Mouse (Mus musculus): ENCODE data around the gene Uck1.
"Not testable (repeated sequence)": the region's sequence is repeated elsewhere in the genome, so short reads cannot be mapped to it uniquely, and the experiment has no call there.

Uck1 gene

DNA sequence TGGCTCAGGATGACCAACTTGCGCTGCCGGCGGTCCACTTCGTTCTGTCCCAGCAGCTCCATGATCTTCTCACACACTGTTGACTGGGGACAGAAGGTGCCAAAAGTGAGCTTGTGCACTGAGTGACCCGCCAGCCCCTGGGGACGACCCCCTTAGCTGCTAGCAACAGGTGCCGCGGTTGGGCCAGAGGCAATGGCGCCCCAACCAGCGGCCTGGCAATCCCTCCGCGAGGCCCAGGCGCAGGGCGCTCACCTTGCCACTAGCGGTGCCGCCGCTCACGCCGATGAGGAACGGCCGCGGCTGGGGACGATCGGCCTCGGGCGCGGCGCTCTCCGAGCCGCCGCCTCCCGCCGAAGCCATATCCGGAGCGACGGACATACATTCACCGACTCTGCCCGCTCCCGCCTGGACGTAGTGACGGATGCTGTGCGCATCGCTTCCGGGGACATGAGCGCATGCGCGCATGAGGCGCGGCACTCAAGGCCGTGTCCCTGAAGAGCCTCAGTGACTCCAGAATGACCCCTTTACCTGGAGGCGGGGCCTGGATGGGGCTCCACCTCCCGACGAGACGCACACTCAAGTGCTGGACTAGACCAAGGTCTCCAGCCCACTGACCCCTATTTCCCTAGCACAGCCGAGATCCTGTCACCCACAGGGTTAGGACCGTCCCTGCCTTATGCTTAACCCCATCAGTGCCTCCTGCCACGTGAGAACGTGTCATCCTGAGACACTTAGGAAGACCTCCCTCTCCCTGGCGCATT lies at the start of gene Uck1:
Gene Uck1 (minus strand): TSS at position 503 of the 761 bp plus-strand sequence.
- peak; percentile 88 for DNase-seq (ENCODE audit: low spot score)

GRCm38 (mm10) chr2:32308870-32309568 lies 49.1 kb upstream of the Uck1 start:
- DNase-seq (ENCODE audit: low spot score), result no peak

- peak; percentile 45 for DNase-seq (ENCODE audit: low spot score)
Observed at GRCm38 (mm10) chr2:32307941-32308760, 48.2 kb upstream of the Uck1 start.

DNA sequence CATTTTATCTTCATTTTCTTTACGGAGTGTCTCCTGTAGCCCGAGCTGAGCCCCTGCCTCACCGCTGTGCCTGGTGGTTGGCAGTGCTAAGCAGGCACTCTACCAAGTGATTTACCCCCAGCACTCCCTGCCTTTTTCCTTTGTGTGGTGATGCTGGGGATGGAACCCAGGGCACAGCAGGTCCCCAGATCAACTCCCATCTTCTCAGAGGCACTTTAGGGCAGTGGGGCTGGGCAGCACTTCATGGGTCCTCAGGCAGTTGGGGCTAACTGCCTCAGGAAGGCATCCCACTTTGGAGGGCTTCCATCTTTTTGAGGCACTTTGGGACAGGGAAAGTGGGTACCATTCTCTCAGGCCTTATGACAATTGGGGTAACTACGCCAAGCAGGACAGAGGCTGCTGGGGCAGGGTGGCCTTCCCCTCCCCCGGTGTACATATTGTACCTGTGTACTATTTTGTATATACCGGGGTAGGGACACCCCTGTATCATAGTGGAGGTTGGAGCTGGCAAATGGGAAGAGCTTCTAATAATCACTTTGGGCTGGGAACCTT lies 47.4 kb upstream of the Uck1 start:
- DNase-seq (ENCODE audit: low spot score), result no peak

DNA sequence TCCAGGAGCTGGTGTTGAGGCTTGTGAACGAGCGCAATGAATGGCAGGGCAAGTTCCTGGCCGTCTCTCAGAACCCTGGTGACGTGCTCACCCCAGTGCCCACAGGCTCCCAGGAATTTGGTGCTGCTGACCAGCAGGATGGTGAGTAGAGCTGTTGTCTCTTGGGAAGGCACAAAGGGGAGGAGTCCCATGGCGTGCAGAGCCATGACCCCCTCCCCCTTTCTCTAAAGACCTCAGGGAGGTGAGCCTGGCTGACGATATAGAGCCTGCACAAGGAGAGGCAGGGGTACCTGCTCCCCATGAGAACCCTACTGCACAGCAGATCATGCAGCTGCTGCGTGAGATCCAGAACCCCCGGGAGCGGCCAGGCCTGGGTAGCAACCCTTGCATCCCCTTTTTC lies 46.2 kb upstream of the Uck1 start:
- no peak for DNase-seq (ENCODE audit: low spot score)

- DNase-seq (ENCODE audit: low spot score), result no peak
Observed at GRCm38 (mm10) chr2:32305668-32306067, 45.7 kb upstream of the Uck1 start.

DNA sequence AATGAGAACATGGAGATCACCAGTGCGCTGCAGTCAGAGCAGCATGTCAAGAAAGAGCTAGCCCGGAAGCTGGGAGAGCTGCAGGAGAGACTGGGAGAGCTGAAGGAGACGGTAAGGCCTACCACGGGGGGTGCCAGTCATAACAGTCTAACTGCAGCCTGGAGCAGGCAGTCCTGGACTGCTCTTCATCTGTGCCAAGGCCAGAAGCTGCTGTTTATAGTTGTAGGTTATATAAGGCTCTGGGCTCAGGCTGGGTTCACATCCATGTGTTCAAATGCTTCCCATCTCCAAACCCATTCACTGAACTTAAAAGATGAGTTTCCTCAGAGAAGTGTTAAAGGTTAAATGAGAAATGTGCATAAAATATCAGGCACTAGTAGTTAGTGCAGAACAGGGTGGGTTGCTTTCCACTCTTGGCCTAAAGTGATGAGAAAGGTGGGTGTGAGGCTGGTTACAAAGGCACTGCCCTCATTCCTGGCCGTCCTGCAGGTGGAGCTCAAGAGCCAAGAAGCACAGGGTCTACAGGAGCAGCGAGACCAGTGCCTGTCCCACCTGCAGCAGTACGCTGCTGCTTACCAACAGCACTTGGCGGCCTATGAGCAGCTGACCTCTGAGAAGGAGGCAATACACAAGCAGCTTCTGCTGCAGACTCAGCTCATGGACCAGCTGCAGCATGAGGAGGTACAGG lies 44.3 kb upstream of the Uck1 start:
- DNase-seq (ENCODE audit: low spot score), result peak; percentile 34

GRCm38 (mm10) chr2:32302952-32303351 lies 43.0 kb upstream of the Uck1 start:
- no peak for DNase-seq (ENCODE audit: low spot score)

- no peak for DNase-seq (ENCODE audit: low spot score)
Observed at GRCm38 (mm10) chr2:32299469-32299868, 39.5 kb upstream of the Uck1 start.

DNA sequence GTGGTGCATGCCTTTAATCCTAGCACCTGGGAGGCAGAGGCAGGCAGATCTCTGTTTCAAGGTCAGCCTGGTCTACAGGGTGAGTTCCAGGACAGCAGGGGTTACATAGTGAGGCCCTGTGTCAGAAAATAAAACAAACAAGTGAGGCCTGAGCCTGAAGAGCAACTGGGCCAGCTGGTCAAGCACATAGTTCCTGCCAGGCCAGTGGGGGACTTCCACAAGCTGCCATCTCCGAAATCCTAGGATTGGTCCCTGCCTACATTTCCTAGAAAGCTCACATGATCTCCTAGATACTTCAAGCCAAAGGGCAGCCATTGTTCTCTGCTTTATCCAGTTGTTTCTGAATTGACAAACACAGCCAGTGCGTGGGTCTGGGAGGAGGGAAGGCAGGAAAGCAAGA lies 35.9 kb upstream of the Uck1 start:
- not testable (repeated sequence) for DNase-seq (ENCODE audit: low spot score)

GRCm38 (mm10) chr2:32295285-32295684 lies 35.3 kb upstream of the Uck1 start:
- DNase-seq (ENCODE audit: low spot score), result no peak

DNA sequence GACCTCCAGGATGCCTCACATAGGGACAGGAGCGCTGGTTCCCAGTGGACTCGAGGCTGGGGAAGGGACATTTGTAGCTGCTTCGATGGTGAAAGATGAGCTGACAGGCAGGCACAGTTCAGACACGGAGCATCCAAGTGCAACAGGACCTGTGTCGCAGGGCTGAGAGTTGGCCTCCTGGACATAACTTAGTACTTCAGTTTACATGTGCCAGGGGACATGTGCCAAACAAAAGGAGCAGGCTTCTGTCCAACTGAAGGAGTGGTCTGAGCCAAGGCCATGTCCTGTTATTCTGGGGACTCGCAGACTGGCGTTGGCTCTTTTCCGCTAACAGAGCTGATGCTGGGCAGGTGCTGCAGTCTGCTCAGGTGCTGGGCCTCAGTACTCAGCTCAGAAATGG lies 34.4 kb upstream of the Uck1 start:
- DNase-seq (ENCODE audit: low spot score), result no peak

DNA sequence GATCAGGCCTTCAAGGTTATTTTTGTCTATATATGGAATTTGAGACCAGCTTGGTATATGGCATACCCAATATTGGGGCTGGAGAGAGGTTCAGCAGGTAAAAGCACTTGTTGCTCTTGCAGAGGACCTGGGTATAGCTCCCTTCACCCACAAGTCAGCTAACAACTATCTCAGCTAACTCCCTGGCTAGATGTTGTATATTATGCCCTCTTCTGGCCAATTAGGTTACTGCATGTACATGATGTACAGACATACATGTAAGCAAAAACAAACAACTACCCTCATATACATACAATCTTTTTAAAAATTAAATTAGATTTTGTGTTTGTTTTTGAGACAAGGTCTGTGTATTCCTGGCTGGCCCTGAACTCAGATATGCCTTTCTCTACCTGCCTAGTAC lies 29.6 kb upstream of the Uck1 start:
- DNase-seq (ENCODE audit: low spot score), result peak; percentile 37

- no peak for DNase-seq (ENCODE audit: low spot score)
Observed at GRCm38 (mm10) chr2:32288371-32288931, 28.5 kb upstream of the Uck1 start.

GRCm38 (mm10) chr2:32287923-32288367 lies 28.0 kb upstream of the Uck1 start, which contains the start of gene Swi5:
TSS of gene Swi5 (minus strand) at chr2:32288075.
- peak; percentile 97 for DNase-seq (ENCODE audit: low spot score)

DNA sequence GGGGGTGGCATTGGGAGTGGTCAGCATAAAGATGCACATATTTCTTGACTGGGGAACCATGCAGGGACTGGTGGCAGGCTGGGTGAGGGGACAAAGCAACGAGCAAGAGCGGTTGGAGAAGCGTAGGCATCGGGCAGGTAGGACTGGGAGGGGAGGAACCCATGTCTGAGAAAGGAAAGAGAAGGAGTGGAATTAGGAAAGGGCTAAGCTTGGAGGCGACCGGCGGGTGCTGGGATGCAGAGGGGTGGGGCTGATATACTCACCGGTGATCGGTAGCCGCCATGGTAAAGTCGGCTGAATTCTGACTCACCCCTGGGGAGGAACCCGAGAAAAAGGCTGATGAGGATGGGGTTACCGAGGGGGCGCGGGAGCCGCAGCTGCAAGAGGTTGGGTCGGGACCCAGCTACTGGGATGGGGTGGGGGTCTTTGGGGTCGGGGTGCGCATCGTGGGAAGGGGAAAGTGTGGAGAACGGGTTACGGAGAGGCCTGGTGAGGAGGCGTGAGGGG lies 27.4 kb upstream of the Uck1 start, which contains the start of gene Golga2:
Gene Golga2 (plus strand): TSS at position 51 of the 507 bp plus-strand sequence.
- DNase-seq (ENCODE audit: low spot score), result peak; percentile 12

DNA sequence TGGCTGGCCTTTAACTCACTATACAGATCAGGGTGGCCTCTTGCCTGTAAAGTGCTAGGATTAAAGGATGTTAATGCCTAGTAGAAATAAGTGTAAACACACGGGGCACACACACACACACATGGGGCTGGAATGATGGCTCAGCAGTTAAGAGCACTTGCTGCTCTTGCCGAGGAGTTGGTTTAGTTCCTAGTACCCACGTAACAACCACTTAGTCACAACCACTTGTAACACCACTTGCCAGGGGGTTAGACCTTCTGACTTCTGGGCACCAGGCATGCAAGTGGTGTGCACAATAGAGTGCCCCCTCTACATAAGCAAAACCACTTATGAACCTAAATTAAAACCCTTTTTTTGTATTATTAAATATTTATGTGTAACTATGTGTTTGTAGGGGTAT lies 24.0 kb upstream of the Uck1 start:
- DNase-seq (ENCODE audit: low spot score), result no peak

DNA sequence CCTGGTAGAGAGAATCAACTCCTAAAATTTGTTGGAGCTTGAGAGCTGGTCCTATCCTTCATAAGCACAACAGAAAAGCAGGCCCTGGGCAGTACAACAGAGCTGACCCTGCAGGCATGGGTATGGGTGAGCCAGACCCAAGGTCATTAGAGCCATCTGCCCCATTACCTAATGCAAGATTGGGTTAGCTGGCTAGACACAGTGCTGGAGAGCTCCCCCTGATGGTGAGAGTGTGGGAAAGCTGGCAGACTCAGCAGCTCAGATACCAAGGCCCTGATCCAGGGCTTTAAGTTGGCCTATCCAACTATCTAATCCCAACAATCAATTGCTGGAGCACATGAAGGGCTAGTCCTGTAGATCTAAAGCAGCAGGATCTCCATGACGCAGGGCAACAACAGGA lies 22.8 kb upstream of the Uck1 start:
- peak; percentile 53 for DNase-seq (ENCODE audit: low spot score)

GRCm38 (mm10) chr2:32282289-32282688 lies 22.3 kb upstream of the Uck1 start:
- DNase-seq (ENCODE audit: low spot score), result no peak

- DNase-seq (ENCODE audit: low spot score), result no peak
Observed at GRCm38 (mm10) chr2:32275823-32276222, 15.9 kb upstream of the Uck1 start.

DNA sequence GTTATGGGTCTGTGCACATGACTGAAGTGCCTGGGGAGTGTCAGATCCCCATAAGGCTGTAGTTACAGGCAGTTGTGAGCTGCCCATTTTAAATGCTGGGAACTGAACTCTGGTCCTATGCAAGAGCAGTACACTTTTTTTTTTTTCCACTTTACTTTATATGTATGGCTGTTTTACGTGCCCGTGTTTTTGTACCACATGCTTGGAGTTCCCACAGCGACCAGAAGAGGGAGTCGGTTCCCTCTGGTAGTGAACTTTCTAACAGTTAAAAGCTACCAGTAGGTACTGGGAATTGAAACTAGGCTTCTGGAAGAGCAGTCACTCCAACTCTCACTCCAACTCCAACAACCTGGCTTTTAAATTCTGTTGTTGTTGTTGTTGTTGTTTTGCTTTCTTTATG lies 676 bp upstream of the Uck1 start:
- peak; percentile 71 for DNase-seq (ENCODE audit: low spot score)

Data from T-cell, adult 2 months (primary cell).